Mouse (Mus musculus) embryonic fibroblast, embryonic 13.5 days (primary cell): ENCODE data around the gene Hexdc.

Experiments used
- CTCF ChIP-seq: IDR thresholded peaks from 2 replicates; pipeline ENCODE4 v1.5.1; 2011; ENCODE audit warnings: mild to moderate bottlenecking, control low read depth, low read length, moderate library complexity, borderline replicate concordance; ENCODE audit not compliant: insufficient read depth
- POLR2A ChIP-seq: IDR thresholded peaks from 2 replicates; pipeline ENCODE4 v1.6.1; 2011; ENCODE audit warnings: low read depth, mild to moderate bottlenecking, control low read depth, low read length, moderate library complexity

GRCm38 (mm10) chr11:121228129-121229017 lies 24.1 kb downstream of the Hexdc start:
- TF ChIP-seq POLR2A (no peak), CTCF (no peak)
